Mouse (Mus musculus): Measurements from ENCODE around the gene Gm42674.

- TF ChIP-seq EP300 (IDR thresholded peaks at IDR 0.05; ENCODE audit: low read depth) (no peak), CTCF (IDR thresholded peaks at IDR 0.05; ENCODE audit: low read depth) (no peak)
Measured at GRCm38 (mm10) chr3:90555954-90556353, 45.8 kb upstream of the Gm42674 start.
